In the genomic region with DNA sequence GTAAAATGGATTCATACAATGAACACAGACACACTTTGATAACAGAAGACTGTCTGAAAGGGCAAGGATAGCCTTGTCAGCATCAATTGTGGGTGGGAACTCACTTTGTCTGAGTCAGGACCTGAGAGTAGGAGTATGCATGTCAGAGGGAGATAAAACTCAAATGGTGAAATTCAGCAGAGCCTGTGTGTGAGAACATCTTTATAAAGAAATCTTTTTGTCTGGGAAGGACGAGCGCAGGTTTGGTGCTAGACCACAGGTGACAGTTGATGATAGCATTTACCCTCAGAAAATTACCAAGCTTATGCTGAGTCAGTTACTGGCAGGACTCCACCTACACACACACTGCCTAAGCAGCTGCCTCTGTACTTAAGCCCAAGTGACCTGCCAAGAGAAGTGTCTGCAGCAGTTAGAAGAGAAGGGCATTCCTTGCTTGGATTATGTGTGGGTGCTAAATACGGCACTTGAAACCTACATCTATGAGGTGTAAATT, we compare ENCODE assay signal across 10 mouse cellular contexts. TPM values are rescaled to one million over a fixed set of nuclear protein-coding genes. Genes with fewer than 3 reads are reported as not detected.
DNase-seq lines count a peak whose midpoint lies in the region; ATAC-seq and TF ChIP-seq lines count a peak whose summit lies in the region.
"Had no signal": no experiment of that assay in that cellular context is flagged by ENCODE, and none has a peak within 500 bp of the region (broad histone marks: within the 10 kb centered on the region; RNA-seq: fewer than 3 reads in every experiment).

No protein-coding gene starts in this region.

- ATAC-seq in embryonic facial prominence, embryonic 14.5 days (ENCODE audit: low read depth), result peak; percentile 15; the same call in 1 of the 2 replicates
- ATAC-seq in erythroid progenitor cell, adult 5-6 weeks (replicated peaks; ENCODE audit: low FRiP score, poor library complexity, severe bottlenecking), result 0 out of 2 replicates have a peak, but pooled peaks have one; percentile 19
- peak; percentile 94 for ATAC-seq in liver, embryonic 14.5 days (ENCODE audit: insufficient read depth)
- ATAC-seq: midbrain, embryonic 16.5 days had no signal

- no peaks in the 10 kb centered on the region for H3K9me3 ChIP-seq in embryonic facial prominence, embryonic 14.5 days (ENCODE audit: control insufficient read depth, low read length)
- H3K9me3 ChIP-seq in embryonic facial prominence, embryonic 10.5 days, result no peaks in the 10 kb centered on the region
- no peaks in the 10 kb centered on the region for H3K9me3 ChIP-seq in liver, embryonic 14.5 days (ENCODE audit: control insufficient read depth, low read length)
- H3K9me3 ChIP-seq: heart, embryonic 15.5 days had no signal

- no peaks in the 10 kb centered on the region for H3K79me3 ChIP-seq in C2C12 (ENCODE audit: low read depth)

- H3K27ac ChIP-seq in embryonic facial prominence, embryonic 14.5 days (replicated peaks; ENCODE audit: low read depth, low read length), result no peak overlapping the region
- H3K27ac ChIP-seq in embryonic facial prominence, embryonic 10.5 days (replicated peaks), result no peak overlapping the region
- no peak overlapping the region for H3K27ac ChIP-seq in liver, embryonic 14.5 days
- H3K27ac ChIP-seq: heart, embryonic 15.5 days had no signal

- H3ac ChIP-seq in C2C12 (ENCODE audit: control insufficient read depth, insufficient read length, low read depth), result no peak overlapping the region

- no peaks in the 10 kb centered on the region for H3K27me3 ChIP-seq in embryonic facial prominence, embryonic 14.5 days (replicated peaks; ENCODE audit: control insufficient read depth, insufficient read depth, low read length)
- no peaks in the 10 kb centered on the region for H3K27me3 ChIP-seq in embryonic facial prominence, embryonic 10.5 days (replicated peaks; ENCODE audit: low read depth, poor library complexity, severe bottlenecking)
- H3K27me3 ChIP-seq in C2C12 (ENCODE audit: control insufficient read depth, insufficient read depth, insufficient read length), result no peaks in the 10 kb centered on the region
- no peaks in the 10 kb centered on the region for H3K27me3 ChIP-seq in liver, embryonic 14.5 days (ENCODE audit: control insufficient read depth, insufficient read depth, low read length)
- H3K27me3 ChIP-seq: heart, embryonic 15.5 days had no signal

- no peak overlapping the region for H3K9ac ChIP-seq in embryonic facial prominence, embryonic 14.5 days (ENCODE audit: low read depth, low read length)
- no peak overlapping the region for H3K9ac ChIP-seq in liver, embryonic 14.5 days (replicated peaks)
- H3K9ac ChIP-seq: heart, embryonic 15.5 days had no signal

- DNase-seq in embryonic facial prominence, embryonic 14.5 days (ENCODE audit: low spot score), result peak; percentile 17
- no peak for DNase-seq in embryonic facial prominence, embryonic 10.5 days (ENCODE audit: low spot score)
- DNase-seq in liver, embryonic 14.5 days (ENCODE audit: low read depth in 3 of 3, low spot score in 3 of 3), result peak; percentile 48 to 56 (median 49)
- DNase-seq in MN1 (ENCODE audit: low spot score), result no peak
- no peak for DNase-seq in thymus, adult 18-20 months
- DNase-seq in cerebellum, adult 8-10 months, result no peak

- no peaks in the 10 kb centered on the region; the same call in 1 of the 2 replicates for H3K36me3 ChIP-seq in embryonic facial prominence, embryonic 14.5 days (ENCODE audit: control insufficient read depth, insufficient read depth, low read length)
- H3K36me3 ChIP-seq in embryonic facial prominence, embryonic 10.5 days (replicated peaks), result no peaks in the 10 kb centered on the region
- H3K36me3 ChIP-seq in C2C12 (ENCODE audit: control insufficient read depth, insufficient read depth), result peaks cover 17% of the 10 kb centered on the region
- no peaks in the 10 kb centered on the region for H3K36me3 ChIP-seq in liver, embryonic 14.5 days (replicated peaks; ENCODE audit: control insufficient read depth, insufficient read depth, low read depth)
- H3K36me3 ChIP-seq: heart, embryonic 15.5 days had no signal

- 72% methylated on average over 3 of the region's 3 CpGs for WGBS in embryonic facial prominence, embryonic 14.5 days
- 91% methylated on average over 3 of the region's 3 CpGs for WGBS in embryonic facial prominence, embryonic 10.5 days
- 24% methylated on average over 3 of the region's 3 CpGs for WGBS in liver, embryonic 14.5 days (ENCODE audit: insufficient replicate concordance)

- H3K4me3 ChIP-seq in embryonic facial prominence, embryonic 14.5 days (ENCODE audit: low read depth, low read length), result no peak overlapping the region
- no peak overlapping the region for H3K4me3 ChIP-seq in embryonic facial prominence, embryonic 10.5 days
- H3K4me3 ChIP-seq in C2C12 (ENCODE audit: insufficient read depth, poor library complexity, severe bottlenecking), result no peak overlapping the region
- H3K4me3 ChIP-seq in liver, embryonic 14.5 days (ENCODE audit: insufficient read depth in 1 of 2, low read depth in 2 of 2, low read length in 2 of 2), result no peak overlapping the region
- H3K4me3 ChIP-seq: heart, embryonic 15.5 days had no signal

- no peaks in the 10 kb centered on the region for H3K4me1 ChIP-seq in embryonic facial prominence, embryonic 14.5 days (ENCODE audit: control insufficient read depth, insufficient read depth, low read length)
- H3K4me1 ChIP-seq in embryonic facial prominence, embryonic 10.5 days, result no peaks in the 10 kb centered on the region
- H3K4me1 ChIP-seq in liver, embryonic 14.5 days (replicated peaks; ENCODE audit: control insufficient read depth in 2 of 2, insufficient read depth in 2 of 2, low read length in 1 of 2), result peaks cover 5 to 6% of the 10 kb centered on the region in 2 experiments; a peak in 3 of 4 replicates

- TF ChIP-seq CTCF in C2C12 (IDR thresholded peaks at IDR 0.05; ENCODE audit: control insufficient read depth, insufficient read depth, insufficient read length), result no peak
- TF ChIP-seq CTCF in liver, embryonic 14.5 days (IDR thresholded peaks at IDR 0.05; ENCODE audit: low read depth), result no peak

- no peak overlapping the region for H3K4me2 ChIP-seq in embryonic facial prominence, embryonic 14.5 days (ENCODE audit: low read depth, low read length)
- no peak overlapping the region for H3K4me2 ChIP-seq in liver, embryonic 14.5 days (ENCODE audit: low read depth)
- H3K4me2 ChIP-seq: heart, embryonic 15.5 days had no signal

- no peaks in the 10 kb centered on the region for H3K79me2 ChIP-seq in C2C12 (ENCODE audit: control insufficient read depth, insufficient read depth)

- peak; percentile 59 for TF ChIP-seq EP300 in liver, embryonic 14.5 days (IDR thresholded peaks at IDR 0.05; ENCODE audit: low read depth)

TF ChIP-seq in C2C12, 6 proteins besides CTCF, POLR2A, EP300 and RAD21:
- TF ChIP-seq MYOD1 (IDR thresholded peaks at IDR 0.05; ENCODE audit: control insufficient read depth, insufficient read length, low read depth) (peak; percentile 38), FOSL1 (IDR thresholded peaks at IDR 0.05; ENCODE audit: insufficient read depth, low read length, poor library complexity, severe bottlenecking) (no peak)

RNA-seq across cellular contexts. Expression of gene Nab1, which starts 45.9 kb away (rescaled TPM):
- 19.6 and 21.1 TPM in 2 replicates for polyA plus RNA-seq in embryonic facial prominence, embryonic 14.5 days (2014; fragmentation: Nextera tagmentation; extraction: Ambion mirVana)
- polyA plus RNA-seq in embryonic facial prominence, embryonic 10.5 days (2016; fragmentation: Nextera tagmentation; extraction: Ambion mirVana), result 4.5 TPM in 2 replicates
- polyA plus RNA-seq in C2C12 (2012; fragmentation: generic; extraction: Trizol), result 8.8 TPM
- 9.6 and 14.8 TPM in 2 replicates for total RNA-seq in erythroid progenitor cell, adult 5-6 weeks (2015; ENCODE audit: low replicate concordance)
- 7.2 and 10.4 TPM in 2 replicates for total RNA-seq in erythroid progenitor cell, adult 5-6 weeks (2017; ENCODE audit: low replicate concordance)
- 5.3 and 7.3 TPM in 2 replicates for polyA plus RNA-seq in liver, embryonic 14.5 days (2012; rRNA removed)
- polyA plus RNA-seq in liver, embryonic 14.5 days (2014; fragmentation: Nextera tagmentation; extraction: Ambion mirVana), result 9.0 and 10.0 TPM in 2 replicates

Comparison
In these comparisons a context has a peak if more than half of its experiments do, and no peak if none do; other contexts are left out.
1. DNase-seq: peak in embryonic facial prominence, embryonic 14.5 days (single experiment) and liver, embryonic 14.5 days (3 of 3); none in embryonic facial prominence, embryonic 10.5 days (single experiment), MN1 (single experiment), thymus, adult 18-20 months (0 of 2) and cerebellum, adult 8-10 months (single experiment).
2. ATAC-seq: peak in every context shown above with its lines; median percentile 94 in liver, embryonic 14.5 days; 19 in erythroid progenitor cell, adult 5-6 weeks; 15 in embryonic facial prominence, embryonic 14.5 days.